Mouse (Mus musculus) lung, adult 2 months (tissue): ENCODE measurements at regions not wholly inside any gene's neighbourhood (a gene's known extent, or its start where the extent isn't known, plus 50 kb on each side); places are given as distances from the start of the nearest gene placed in this dataset.

Experiments used
- CTCF ChIP-seq: fragments of 200-500 bp; IDR thresholded peaks from 2 replicates; pipeline ENCODE4 v1.5.1; 2011; ENCODE audit warnings: mild to moderate bottlenecking, low read length, control low read depth; ENCODE audit not compliant: insufficient read depth
- POLR2A ChIP-seq: fragments of 200-500 bp; IDR thresholded peaks from 2 replicates; pipeline ENCODE4 v1.6.1; 2011; ENCODE audit warnings: low read depth, mild to moderate bottlenecking, control low read depth, low read length, borderline replicate concordance; ENCODE audit errors: extremely low read depth

GRCm38 (mm10) chr9:34156581-34156980, 329.1 kb upstream of the Kirrel3 start:
- TF ChIP-seq CTCF (no peak), POLR2A (no peak)
